Mouse (Mus musculus) 416B (cell line): Measurements from ENCODE around the gene Akr1d1.
A peak's percentile ranks its signal among the peaks of the same experiment; 100 is the strongest.

Source experiments
- DNase-seq: peaks from one replicate; pipeline ENCODE4 v3.0.0; 2011; ENCODE audit warnings: low read depth

The Akr1d1 gene

GRCm38 (mm10) chr6:37529940-37530339, at the start of gene Akr1d1:
Gene Akr1d1, plus strand, starts transcription at chr6:37530173.
- DNase-seq, result no peak

DNA sequence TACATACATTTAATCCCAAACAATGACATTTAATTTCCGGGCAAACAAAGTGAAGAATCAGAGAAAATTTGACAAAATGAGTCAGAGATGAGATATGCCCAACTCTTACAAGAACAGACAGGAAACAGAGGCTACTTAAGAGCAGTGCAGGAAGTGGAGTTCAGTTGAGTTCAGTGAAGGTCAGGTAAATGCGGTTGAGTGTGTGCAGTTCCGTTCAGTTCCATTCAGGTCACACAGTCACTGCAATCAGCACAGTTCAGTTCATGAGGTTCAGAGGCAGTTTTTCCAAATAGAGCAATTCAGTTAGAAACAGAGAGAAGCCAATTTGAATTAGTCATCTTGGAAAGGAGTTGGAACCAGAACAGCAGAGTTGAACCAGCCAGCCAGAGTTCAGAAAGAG, 48.8 kb upstream of the Akr1d1 start:
- DNase-seq, result peak; percentile 76

GRCm38 (mm10) chr6:37483262-37483661, 46.7 kb upstream of the Akr1d1 start:
- DNase-seq, result no peak

DNA sequence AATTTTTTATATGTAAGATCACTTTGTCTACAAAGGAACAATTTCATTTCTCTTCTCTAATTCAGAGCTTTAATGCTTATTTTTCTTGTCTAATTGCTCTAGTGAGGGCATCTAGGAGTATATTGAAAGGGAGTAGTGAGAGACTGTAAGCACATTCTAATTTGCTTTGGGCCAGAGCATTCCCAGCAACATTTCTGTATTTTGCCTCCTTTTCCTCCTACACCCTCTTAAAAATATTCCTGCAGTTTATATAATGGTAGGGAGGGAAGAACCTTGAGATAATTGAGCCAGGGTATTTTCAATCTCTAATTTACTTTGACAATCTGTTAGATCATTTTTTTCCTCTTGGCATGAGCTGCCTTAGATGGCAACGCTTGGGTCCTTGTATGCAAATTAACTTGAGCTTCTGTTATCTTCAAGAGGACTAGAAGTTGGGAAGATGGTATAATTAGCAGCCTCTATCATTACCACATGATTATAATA, 45.3 kb upstream of the Akr1d1 start:
- DNase-seq, result no peak

DNA sequence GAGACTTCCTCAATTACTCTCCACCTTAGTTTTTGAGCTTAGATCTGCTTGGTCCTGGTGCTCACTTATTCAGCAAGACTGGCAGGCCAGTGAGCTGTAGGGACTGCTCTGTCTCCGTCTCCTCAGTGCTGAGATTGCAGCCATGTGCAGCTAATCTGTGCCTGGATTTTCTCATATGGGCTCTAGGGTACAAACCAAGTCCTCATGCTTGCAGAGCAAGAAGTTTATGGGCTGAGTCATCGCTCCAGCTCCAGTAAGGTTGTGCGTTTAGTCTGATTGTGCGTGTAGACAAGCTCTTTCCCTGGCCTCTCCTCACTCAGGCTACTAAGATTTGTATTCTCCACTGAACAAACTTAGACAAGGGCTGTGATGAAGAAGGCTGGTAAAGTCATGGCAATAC, 43.5 kb upstream of the Akr1d1 start:
- DNase-seq, result no peak

GRCm38 (mm10) chr6:37492241-37492640, 37.7 kb upstream of the Akr1d1 start:
- DNase-seq, result no peak

- DNase-seq, result peak; percentile 73
Observed at GRCm38 (mm10) chr6:37494957-37495356, 35.0 kb upstream of the Akr1d1 start.

GRCm38 (mm10) chr6:37496866-37497265, 33.1 kb upstream of the Akr1d1 start:
- peak; percentile 8 for DNase-seq

GRCm38 (mm10) chr6:37505588-37505987, 24.4 kb upstream of the Akr1d1 start:
- no peak for DNase-seq

DNA sequence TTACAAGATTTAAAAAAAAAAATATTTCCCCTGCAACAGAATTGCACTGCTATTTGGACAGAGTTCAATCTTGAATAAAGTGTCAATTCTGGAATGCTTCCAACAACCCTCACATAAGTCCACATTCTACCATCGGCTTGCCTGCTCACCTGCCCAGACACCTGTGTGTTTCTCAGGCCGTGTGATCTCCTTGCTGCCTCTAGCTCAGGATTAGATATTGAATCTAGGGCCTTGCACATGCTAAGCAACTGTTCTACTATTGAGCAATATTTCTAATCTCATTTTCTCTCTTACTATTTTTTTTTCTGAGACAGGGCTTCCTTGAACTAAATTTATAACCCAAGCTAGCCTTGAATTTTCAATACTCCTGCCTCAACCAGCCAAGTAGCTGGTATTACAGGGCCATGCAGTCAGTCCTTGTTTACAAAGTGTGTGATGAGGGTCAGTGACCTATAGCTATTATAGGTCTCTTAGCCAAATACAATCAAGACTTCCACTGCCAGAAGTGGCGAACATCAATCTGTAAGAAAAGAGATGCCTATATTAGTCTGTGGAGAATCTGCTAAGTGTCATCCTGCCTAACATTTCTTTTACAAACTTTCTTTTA, 23.0 kb upstream of the Akr1d1 start:
- DNase-seq, result no peak

DNA sequence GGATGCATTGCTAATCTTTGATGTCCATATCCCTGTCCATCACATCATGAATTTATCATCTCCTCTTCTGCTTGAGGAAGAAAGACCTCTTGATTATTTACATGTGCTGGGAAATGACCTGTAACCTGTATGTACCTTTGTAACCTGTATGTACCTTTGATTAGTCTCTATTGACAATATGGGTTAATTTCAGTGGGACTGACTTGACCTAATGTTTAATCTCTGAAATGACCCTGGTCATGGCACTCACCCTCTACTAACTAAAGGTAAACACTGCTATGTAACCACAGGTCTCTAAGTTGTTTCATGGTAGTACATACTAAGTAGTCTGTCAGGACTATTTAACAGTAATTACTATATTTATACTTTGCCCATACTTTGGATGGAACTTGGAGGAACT, 19.2 kb upstream of the Akr1d1 start:
- DNase-seq, result no peak

- DNase-seq, result no peak
Observed at GRCm38 (mm10) chr6:37520631-37521375, 9.2 kb upstream of the Akr1d1 start.

DNA sequence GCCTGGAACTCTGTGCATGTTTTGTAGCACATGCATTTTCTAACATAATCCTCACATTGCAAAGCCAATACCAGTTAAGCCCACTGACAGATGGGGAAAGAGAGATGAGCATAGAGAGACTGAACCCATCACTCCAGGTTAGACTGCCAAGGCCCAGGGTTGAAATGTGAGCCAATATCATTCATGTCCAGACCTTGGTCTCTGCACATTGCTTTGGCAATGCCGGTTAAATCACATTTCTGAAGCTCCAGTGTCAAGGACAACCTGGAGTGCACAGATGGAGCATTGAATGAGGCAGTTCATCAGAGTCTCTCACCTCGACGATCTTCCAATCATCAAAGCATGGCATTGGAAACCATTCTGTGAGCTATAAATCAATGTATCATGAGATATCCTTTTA, 2.1 kb downstream of the Akr1d1 start:
- no peak for DNase-seq

DNA sequence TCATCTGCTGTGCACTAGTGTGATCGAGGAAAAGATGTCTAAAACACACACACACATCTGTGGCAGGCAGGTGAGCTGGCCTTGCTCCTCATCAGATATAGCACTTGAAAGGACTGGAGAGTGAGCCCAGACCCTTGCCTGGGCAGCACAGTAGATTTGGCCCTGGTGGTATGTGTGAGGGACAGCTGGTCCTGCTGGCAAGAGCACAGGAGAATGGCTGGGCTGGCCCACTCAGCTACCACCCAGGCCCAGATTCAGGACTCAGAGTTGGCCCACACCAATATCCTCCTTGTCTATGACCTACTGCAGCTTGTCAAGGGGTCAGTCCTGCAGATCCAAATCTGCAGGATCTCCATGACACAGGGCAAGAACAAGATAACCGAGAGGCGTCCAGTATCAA, 6.9 kb downstream of the Akr1d1 start:
- no peak for DNase-seq

GRCm38 (mm10) chr6:37537801-37538200, 7.8 kb downstream of the Akr1d1 start:
- no peak for DNase-seq

- DNase-seq, result no peak
Observed at GRCm38 (mm10) chr6:37538792-37539191, 8.8 kb downstream of the Akr1d1 start.

DNA sequence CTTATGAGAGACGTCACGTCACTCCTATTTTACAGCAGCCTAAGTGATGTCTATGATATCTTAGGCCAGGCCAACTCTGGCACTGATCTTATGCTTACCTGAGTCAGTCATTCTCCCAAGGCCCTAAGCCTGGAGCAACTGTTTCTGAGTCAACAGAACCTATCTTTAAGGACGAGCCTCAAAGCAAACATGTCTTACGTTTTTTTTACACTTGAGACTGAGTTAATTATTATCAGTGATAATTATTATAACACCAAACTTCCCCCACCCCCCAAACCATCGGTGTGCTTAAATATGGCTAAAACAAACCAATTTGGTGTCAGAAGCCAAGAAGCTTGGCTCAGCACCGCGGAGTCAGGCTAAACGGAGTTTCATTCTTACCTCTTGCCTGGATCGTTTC, 9.4 kb downstream of the Akr1d1 start:
- no peak for DNase-seq

DNA sequence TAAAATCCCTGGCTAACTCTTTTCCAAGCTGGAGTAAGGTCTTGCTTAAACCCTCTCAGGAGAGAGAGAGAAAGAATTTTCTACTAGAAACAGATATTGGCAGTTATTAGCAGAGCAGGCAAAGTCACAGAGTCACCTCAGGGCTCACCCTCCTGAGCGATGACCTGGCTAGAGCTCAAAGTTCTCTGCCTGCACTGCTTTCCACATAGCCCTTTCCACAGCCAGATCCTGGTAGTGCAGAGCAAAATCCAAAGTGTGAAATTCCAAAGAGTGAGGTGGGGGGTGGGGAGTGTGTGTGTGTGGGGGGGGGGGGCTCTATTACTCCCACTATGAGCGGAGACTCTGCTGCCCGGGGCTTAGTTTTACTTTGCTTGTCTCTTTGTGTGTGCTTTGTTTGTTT, 10.1 kb downstream of the Akr1d1 start:
- no peak for DNase-seq

DNA sequence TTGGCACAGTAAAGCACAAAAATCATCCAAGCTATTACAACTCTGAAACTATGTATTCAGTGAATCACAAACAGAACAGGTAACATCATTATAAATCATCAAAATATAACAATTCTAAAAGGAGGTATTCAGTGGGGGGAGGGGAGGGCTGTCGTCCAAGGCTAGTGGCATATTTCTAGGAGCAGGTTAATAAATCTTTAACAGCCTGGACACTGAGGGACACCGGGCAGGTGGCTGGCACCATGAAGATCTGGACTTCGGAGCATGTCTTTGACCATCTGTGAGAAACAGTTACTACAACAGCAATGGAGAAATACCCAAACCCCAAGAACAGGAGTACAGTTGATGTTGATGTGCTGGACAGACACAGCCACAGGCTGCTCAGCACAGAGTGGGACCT, 11.2 kb downstream of the Akr1d1 start:
- DNase-seq, result no peak

- no peak for DNase-seq
Observed at GRCm38 (mm10) chr6:37542145-37542544, 12.2 kb downstream of the Akr1d1 start.

GRCm38 (mm10) chr6:37552760-37553159, 22.8 kb downstream of the Akr1d1 start:
- DNase-seq, result peak; percentile 61

DNA sequence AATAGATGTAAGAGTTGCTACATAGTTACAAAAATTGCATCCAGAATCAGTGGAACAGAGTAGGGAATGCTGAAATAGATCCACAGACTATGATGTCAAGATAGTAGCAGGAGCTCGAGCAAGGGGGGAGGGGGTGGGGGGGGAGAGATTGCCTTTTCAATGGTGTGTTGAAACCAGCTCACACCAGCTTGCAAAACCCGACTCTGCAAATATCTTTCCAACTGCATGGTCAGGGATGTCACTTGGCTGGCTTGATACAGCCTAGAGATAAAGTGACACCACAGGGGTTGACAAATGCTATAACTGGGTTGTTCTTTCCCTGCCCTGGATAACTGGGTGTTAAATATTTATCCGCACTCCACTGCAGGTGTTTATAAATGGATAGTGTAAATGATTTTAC, 24.0 kb downstream of the Akr1d1 start:
- DNase-seq, result no peak

- DNase-seq, result no peak
Observed at GRCm38 (mm10) chr6:37554327-37554726, 24.4 kb downstream of the Akr1d1 start.

GRCm38 (mm10) chr6:37563861-37564260, 33.9 kb downstream of the Akr1d1 start:
- DNase-seq, result no peak
